Mouse (Mus musculus): ENCODE data around the gene Ralgapa2. TPM values are rescaled to one million over a fixed set of nuclear protein-coding genes. Genes with fewer than 3 reads are reported as not detected.

Gene Ralgapa2
- polyA plus RNA-seq, 1 experiment = 3.9 TPM

GRCm38 (mm10) chr2:146359676-146360075 lies 152.5 kb downstream of the Ralgapa2 start:
- H3K4me1 ChIP-seq (ENCODE audit: control insufficient read depth, insufficient read depth, low read length) = no peaks in the 10 kb centered on the region
- no peak overlapping the region for H3K27ac ChIP-seq (ENCODE audit: insufficient read depth, low read length)
- no peak overlapping the region for H3K4me3 ChIP-seq (ENCODE audit: insufficient read depth, low read length)
- TF ChIP-seq CTCF (IDR thresholded peaks at IDR 0.05; ENCODE audit: borderline replicate concordance, insufficient read depth, low read length) (no peak), POLR2A (IDR thresholded peaks at IDR 0.05; ENCODE audit: low read depth, low read length) (no peak)

GRCm38 (mm10) chr2:146356524-146356923 lies 155.6 kb downstream of the Ralgapa2 start:
- Histone ChIP-seq H3K27ac (ENCODE audit: insufficient read depth, low read length) (no peak overlapping the region), H3K4me1 (ENCODE audit: control insufficient read depth, insufficient read depth, low read length) (no peaks in the 10 kb centered on the region)
- TF ChIP-seq CTCF (IDR thresholded peaks at IDR 0.05; ENCODE audit: borderline replicate concordance, insufficient read depth, low read length) (no peak), POLR2A (IDR thresholded peaks at IDR 0.05; ENCODE audit: low read depth, low read length) (no peak)

GRCm38 (mm10) chr2:146350230-146350629 lies 161.9 kb downstream of the Ralgapa2 start:
- TF ChIP-seq CTCF (IDR thresholded peaks at IDR 0.05; ENCODE audit: borderline replicate concordance, insufficient read depth, low read length) (no peak), POLR2A (IDR thresholded peaks at IDR 0.05; ENCODE audit: low read depth, low read length) (no peak)
- H3K4me1 ChIP-seq (ENCODE audit: control insufficient read depth, insufficient read depth, low read length) = no peaks in the 10 kb centered on the region
- no peak overlapping the region for H3K27ac ChIP-seq (ENCODE audit: insufficient read depth, low read length)
- H3K4me3 ChIP-seq (ENCODE audit: insufficient read depth, low read length) = no peak overlapping the region

More at GRCm38 (mm10) chr2:146356524-146356923, 155.6 kb downstream of the Ralgapa2 start:
- no peak overlapping the region for H3K4me3 ChIP-seq (ENCODE audit: insufficient read depth, low read length)

GRCm38 (mm10) chr2:146347942-146348341 lies 164.2 kb downstream of the Ralgapa2 start:
- Histone ChIP-seq H3K4me3 (ENCODE audit: insufficient read depth, low read length) (no peak overlapping the region), H3K27ac (ENCODE audit: insufficient read depth, low read length) (no peak overlapping the region), H3K4me1 (ENCODE audit: control insufficient read depth, insufficient read depth, low read length) (no peaks in the 10 kb centered on the region)
- no peak for TF ChIP-seq CTCF (IDR thresholded peaks at IDR 0.05; ENCODE audit: borderline replicate concordance, insufficient read depth, low read length)
- no peak for TF ChIP-seq POLR2A (IDR thresholded peaks at IDR 0.05; ENCODE audit: low read depth, low read length)

- TF ChIP-seq POLR2A (IDR thresholded peaks at IDR 0.05; ENCODE audit: low read depth, low read length) (no peak), CTCF (IDR thresholded peaks at IDR 0.05; ENCODE audit: borderline replicate concordance, insufficient read depth, low read length) (no peak)
- H3K4me1 ChIP-seq (ENCODE audit: control insufficient read depth, insufficient read depth, low read length) = no peaks in the 10 kb centered on the region
- H3K4me3 ChIP-seq (ENCODE audit: insufficient read depth, low read length) = no peak overlapping the region
- H3K27ac ChIP-seq (ENCODE audit: insufficient read depth, low read length) = no peak overlapping the region
These were observed 172.1 kb downstream of the Ralgapa2 start for GRCm38 (mm10) chr2:146340090-146340489.

- Histone ChIP-seq H3K27ac (ENCODE audit: insufficient read depth, low read length) (no peak overlapping the region), H3K4me3 (ENCODE audit: insufficient read depth, low read length) (no peak overlapping the region), H3K4me1 (ENCODE audit: control insufficient read depth, insufficient read depth, low read length) (no peaks in the 10 kb centered on the region)
- TF ChIP-seq CTCF (IDR thresholded peaks at IDR 0.05; ENCODE audit: borderline replicate concordance, insufficient read depth, low read length) = no peak
- TF ChIP-seq POLR2A (IDR thresholded peaks at IDR 0.05; ENCODE audit: low read depth, low read length) = no peak
These were observed 174.6 kb downstream of the Ralgapa2 start for GRCm38 (mm10) chr2:146337540-146337939.

GRCm38 (mm10) chr2:146331894-146332476 lies 180.2 kb downstream of the Ralgapa2 start:
- H3K27ac ChIP-seq (ENCODE audit: insufficient read depth, low read length) = no peak overlapping the region
- no peaks in the 10 kb centered on the region for H3K4me1 ChIP-seq (ENCODE audit: control insufficient read depth, insufficient read depth, low read length)
- TF ChIP-seq CTCF (IDR thresholded peaks at IDR 0.05; ENCODE audit: borderline replicate concordance, insufficient read depth, low read length) = no peak
- H3K4me3 ChIP-seq (ENCODE audit: insufficient read depth, low read length) = no peak overlapping the region

- Histone ChIP-seq H3K4me1 (ENCODE audit: control insufficient read depth, insufficient read depth, low read length) (no peaks in the 10 kb centered on the region), H3K4me3 (ENCODE audit: insufficient read depth, low read length) (no peak overlapping the region), H3K27ac (ENCODE audit: insufficient read depth, low read length) (no peak overlapping the region)
- TF ChIP-seq POLR2A (IDR thresholded peaks at IDR 0.05; ENCODE audit: low read depth, low read length) = no peak
- TF ChIP-seq CTCF (IDR thresholded peaks at IDR 0.05; ENCODE audit: borderline replicate concordance, insufficient read depth, low read length) = no peak
These were observed 181.3 kb downstream of the Ralgapa2 start for GRCm38 (mm10) chr2:146330772-146331281.

- no peak overlapping the region for H3K4me3 ChIP-seq (ENCODE audit: insufficient read depth, low read length)
- no peak for TF ChIP-seq POLR2A (IDR thresholded peaks at IDR 0.05; ENCODE audit: low read depth, low read length)
- TF ChIP-seq CTCF (IDR thresholded peaks at IDR 0.05; ENCODE audit: borderline replicate concordance, insufficient read depth, low read length) = no peak
- no peak overlapping the region for H3K27ac ChIP-seq (ENCODE audit: insufficient read depth, low read length)
- H3K4me1 ChIP-seq (ENCODE audit: control insufficient read depth, insufficient read depth, low read length) = no peaks in the 10 kb centered on the region
These were observed 182.0 kb downstream of the Ralgapa2 start for GRCm38 (mm10) chr2:146330101-146330500.

GRCm38 (mm10) chr2:146326654-146327053 lies 185.5 kb downstream of the Ralgapa2 start:
- Histone ChIP-seq H3K4me1 (ENCODE audit: control insufficient read depth, insufficient read depth, low read length) (no peaks in the 10 kb centered on the region), H3K4me3 (ENCODE audit: insufficient read depth, low read length) (no peak overlapping the region), H3K27ac (ENCODE audit: insufficient read depth, low read length) (no peak overlapping the region)
- TF ChIP-seq CTCF (IDR thresholded peaks at IDR 0.05; ENCODE audit: borderline replicate concordance, insufficient read depth, low read length) (no peak), POLR2A (IDR thresholded peaks at IDR 0.05; ENCODE audit: low read depth, low read length) (no peak)
